Mouse (Mus musculus): ENCODE results near the gene Traf5. TPM values are rescaled to one million over a fixed set of nuclear protein-coding genes. Genes with fewer than 3 reads are reported as not detected.
A peak's percentile ranks its signal among the peaks of the same experiment; 100 is the strongest.

The Traf5 gene
- total RNA-seq, 2 experiments from 2014 or later = 2.8 to 9.7 TPM

GRCm38 (mm10) chr1:191974509-191975405 lies 117.6 kb downstream of the Traf5 start:
- no peak for DNase-seq (ENCODE audit: low spot score in 2 of 2)

DNA sequence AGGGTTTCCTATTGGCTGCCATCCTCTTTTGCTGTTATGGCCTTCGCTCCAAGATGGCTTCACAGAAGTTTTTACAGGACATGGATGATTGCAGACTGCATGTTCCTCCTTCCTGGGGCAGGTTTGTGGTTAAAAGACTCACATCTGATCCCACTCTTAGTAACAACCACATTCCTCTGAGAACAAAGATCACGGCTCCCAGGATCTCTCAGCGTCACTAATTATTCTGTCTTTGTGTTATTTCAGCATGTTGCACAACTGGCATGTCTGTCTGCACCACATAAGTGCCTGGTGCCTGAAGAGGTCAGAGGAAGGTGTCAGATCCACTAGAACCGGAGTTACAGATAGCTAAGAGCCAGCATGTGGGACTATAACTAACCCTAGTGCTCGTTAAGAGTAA lies 122.4 kb downstream of the Traf5 start:
- no peak for DNase-seq (ENCODE audit: low spot score in 2 of 2)

- peak; percentile 70 to 73 for DNase-seq (ENCODE audit: low spot score in 2 of 2)
Observed at GRCm38 (mm10) chr1:191964773-191965481, 127.4 kb downstream of the Traf5 start.

- peak; percentile 75 to 88 for DNase-seq (ENCODE audit: low spot score in 2 of 2)
Observed at GRCm38 (mm10) chr1:191963948-191964772, 128.2 kb downstream of the Traf5 start.

DNA sequence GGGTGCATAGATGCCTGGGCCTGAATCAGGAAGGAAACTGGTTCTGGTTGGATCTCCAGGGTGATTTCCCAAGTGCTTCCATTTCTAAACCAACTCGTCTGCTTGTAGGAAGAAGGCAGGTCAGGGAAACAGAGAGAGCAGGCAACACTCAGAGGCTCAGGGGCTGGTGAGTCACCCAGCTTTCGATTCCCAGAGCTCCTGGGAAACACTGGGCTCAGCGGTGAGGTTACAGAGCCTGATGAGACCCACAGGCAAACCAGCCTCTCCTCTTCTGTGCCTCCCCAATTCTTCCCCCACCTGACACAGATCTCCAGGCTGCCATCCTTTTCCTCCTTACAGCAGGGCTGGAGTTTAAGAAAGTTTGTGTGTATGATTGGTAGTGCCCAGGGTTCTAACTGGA lies 128.9 kb downstream of the Traf5 start:
- DNase-seq (ENCODE audit: low spot score in 2 of 2) = no peak

DNA sequence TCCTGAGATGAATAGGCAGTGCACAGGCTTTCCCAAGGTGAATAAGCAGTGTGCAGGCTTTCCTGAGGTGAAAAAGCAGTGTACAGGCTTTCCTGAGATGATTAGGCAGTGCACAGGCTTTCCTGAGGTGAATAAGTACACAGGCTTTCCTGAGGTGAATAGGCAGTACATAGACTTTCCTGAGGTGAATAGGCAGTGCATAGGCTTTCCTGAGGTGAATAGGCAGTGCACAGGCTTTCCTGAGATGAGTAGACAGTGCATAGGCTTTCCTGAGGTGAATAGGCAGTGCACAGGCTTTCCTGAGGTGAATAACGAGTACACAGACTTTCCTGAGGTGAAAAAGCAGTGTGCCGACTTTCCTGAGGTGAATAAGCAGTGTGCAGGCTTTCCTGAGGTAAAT lies 131.4 kb downstream of the Traf5 start:
- DNase-seq (ENCODE audit: low spot score in 2 of 2) = no peak

DNA sequence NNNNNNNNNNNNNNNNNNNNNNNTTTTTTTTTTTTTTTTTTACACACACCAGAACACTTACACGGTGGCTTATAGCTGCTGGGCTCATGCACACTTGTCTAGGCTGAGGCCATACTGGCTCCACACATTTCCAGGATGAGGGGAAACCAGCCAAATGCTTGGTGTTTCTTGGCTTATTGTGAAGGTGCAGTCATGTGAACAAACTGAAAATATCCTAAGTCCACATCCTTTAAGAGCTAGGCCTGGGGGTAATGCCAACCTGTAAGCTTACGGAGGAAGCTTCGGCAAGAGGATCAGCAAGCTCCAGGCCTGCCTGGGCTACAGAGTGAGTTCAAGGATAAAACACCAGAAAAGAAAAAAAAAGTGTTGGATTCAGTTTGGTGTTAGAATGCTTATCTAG lies 135.0 kb downstream of the Traf5 start:
- DNase-seq (ENCODE audit: low spot score in 2 of 2) = no peak

GRCm38 (mm10) chr1:191956871-191957270 lies 135.5 kb downstream of the Traf5 start:
- no peak for DNase-seq (ENCODE audit: low spot score in 2 of 2)

DNA sequence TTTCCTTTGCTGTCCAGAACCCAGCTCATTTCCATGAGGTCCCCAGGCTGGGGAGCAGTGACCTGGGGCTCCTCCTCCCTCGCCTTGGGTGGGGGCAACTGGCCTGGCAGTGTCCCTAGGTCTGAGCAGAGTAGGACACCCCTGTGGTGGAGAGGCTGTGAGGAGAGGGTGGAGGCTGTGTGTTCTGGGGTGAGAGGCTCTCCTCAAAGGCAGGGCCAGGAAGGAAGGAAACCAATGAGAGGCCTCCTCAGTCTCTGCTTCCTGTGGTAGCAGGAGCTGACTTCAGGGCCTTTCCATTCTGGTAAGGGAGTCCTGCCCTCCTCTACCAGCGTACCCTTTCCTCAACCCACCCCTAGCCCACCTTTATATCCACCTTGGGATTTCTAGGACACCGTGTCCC lies 136.1 kb downstream of the Traf5 start:
- no peak for DNase-seq (ENCODE audit: low spot score in 2 of 2)

- no peak for DNase-seq (ENCODE audit: low spot score in 2 of 2)
Observed at GRCm38 (mm10) chr1:191955101-191955500, 137.3 kb downstream of the Traf5 start.

DNA sequence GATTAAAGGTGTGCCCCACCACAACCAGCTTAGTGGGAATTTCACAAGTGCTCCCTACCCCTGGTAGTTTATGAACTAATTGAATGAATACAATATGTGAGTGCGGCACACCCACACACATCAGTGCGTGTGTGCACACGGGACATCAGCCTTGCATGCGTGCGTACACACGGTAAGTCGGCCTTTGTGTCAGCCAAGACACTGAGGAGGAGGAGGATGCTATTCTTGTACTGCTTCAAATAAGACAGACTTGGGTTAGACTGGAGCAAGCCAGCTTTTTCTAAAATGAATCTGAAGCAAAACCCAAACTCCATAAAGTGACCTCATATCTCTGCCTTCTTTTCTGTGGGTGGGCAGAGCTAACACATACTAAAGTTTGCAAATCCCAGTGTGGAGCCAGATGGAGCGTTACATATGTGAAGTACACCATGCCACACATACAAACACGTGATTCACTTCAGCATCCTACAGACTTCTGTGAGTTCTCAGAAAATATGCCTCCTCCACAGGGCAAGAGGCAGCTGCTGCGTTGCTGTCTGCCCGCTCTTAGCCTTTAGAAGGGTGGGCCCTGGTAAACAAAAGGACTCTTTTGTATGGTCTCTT lies 139.5 kb downstream of the Traf5 start:
- DNase-seq (ENCODE audit: low spot score in 2 of 2) = no peak

DNA sequence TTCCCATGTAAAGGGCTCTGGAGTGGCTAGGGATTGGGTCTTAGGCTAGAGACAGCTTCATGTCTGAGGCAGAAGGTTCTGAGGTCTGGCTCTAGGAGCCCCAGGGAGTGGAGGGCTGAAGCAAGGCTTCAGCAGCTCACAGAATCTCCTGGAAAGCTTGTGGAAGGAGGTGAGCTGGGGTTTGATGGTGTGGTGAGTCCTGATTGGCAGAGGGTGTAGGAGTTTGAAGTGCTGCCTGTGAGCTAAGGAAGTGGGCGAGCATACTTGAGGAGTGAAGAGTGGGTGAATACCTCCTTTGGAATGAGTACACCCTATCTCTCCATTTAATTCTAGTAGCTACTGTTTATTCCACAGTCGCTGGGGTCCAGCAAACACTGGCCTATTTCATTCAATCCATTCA lies 141.7 kb downstream of the Traf5 start:
- no peak for DNase-seq (ENCODE audit: low spot score in 2 of 2)

DNA sequence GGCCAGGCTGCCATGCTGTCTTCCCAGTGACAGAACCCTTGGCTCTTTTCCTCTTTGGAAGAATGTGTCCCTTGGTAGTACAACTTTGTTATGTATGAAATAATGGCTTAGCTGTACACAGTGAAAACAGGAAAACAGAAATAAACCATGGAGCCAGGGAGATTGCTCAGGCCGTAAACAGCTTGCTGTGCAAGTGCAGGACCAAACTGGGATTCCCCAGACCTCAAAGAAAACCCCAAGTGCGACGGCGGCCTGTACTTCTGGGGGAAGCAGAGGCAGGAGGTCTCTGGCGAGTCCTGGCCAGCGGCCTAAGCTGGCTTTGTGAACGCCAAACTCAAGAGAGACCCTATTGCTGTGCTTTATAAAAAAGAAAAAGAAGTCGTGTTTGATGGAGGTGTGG lies 143.8 kb downstream of the Traf5 start:
- no peak for DNase-seq (ENCODE audit: low spot score in 2 of 2)

GRCm38 (mm10) chr1:191947796-191948195 lies 144.6 kb downstream of the Traf5 start:
- no peak for DNase-seq (ENCODE audit: low spot score in 2 of 2)

Small RNA genes within 50 kb of the gene (microRNA-seq; reads per million reads assigned to microRNA genes)
- 0 to 0.47 reads per million in 2 experiments for gene Mir3473c (ENCODE audit: borderline number of aligned reads in 2 of 2)

Other genes with a start within 250 kb of the Traf5 start
- 10 to 100 TPM; 15.9 to 19.1 TPM for gene Slc30a1, start 185.8 kb downstream of the Traf5 start, total RNA-seq (2021)
- under 1 TPM in 1 of 2 experiments, not detected in 1; 0.17 TPM for gene Rd3, start 115.2 kb downstream of the Traf5 start, total RNA-seq (2021)
- gene Rcor3, start 45.5 kb upstream of the Traf5 start, total RNA-seq (2021) = 10 to 100 TPM; 19.7 to 20.6 TPM
- under 1 TPM; 0.07 to 0.19 TPM for gene Kcnh1, start 98.2 kb upstream of the Traf5 start, total RNA-seq (2021)

Measured in adrenal gland, adult 18-20 months (tissue).